Mouse (Mus musculus) liver, embryonic 16.5 days (tissue): ENCODE data around the gene Xirp1. TPM values are rescaled to one million over a fixed set of nuclear protein-coding genes. Genes with fewer than 3 reads are reported as not detected.
A peak's percentile ranks its signal among the peaks of the same experiment; 100 is the strongest.

Experiments
- ATAC-seq: fragments of 200-750 bp; cut with Nextera tagmentation; 2 replicates; pipeline ENCODE4 v1.8.0; 2017; ENCODE audit warnings: low read depth, mild to moderate bottlenecking, moderate number of reproducible peaks, moderate library complexity
- H3K27ac ChIP-seq: fragments of 300-500 bp; sonication (generic); 2 replicates; pipeline ENCODE4 v1.5.1; 2014; ENCODE audit warnings: mild to moderate bottlenecking, low read length
- H3K27me3 ChIP-seq: fragments of 300-500 bp; sonication (generic); 2 replicates; pipeline ENCODE4 v1.6.1; 2014; ENCODE audit warnings: low read depth, low read length, mixed read lengths; ENCODE audit not compliant: control insufficient read depth, insufficient read depth
- H3K36me3 ChIP-seq: fragments of 300-500 bp; sonication (generic); 2 replicates; pipeline ENCODE4 v1.6.1; 2014; ENCODE audit warnings: mild to moderate bottlenecking; ENCODE audit not compliant: control insufficient read depth, insufficient read depth
- H3K4me1 ChIP-seq: fragments of 300-500 bp; sonication (generic); 2 replicates; pipeline ENCODE4 v1.6.1; 2014; ENCODE audit warnings: low read depth, low read length, mixed read lengths; ENCODE audit not compliant: control insufficient read depth
- H3K4me2 ChIP-seq: fragments of 300-500 bp; sonication (generic); 2 replicates; pipeline ENCODE4 v1.6.1; 2014; ENCODE audit warnings: low read depth, low read length, mixed read lengths
- H3K4me3 ChIP-seq: fragments of 300-500 bp; sonication (generic); 2 replicates; pipeline ENCODE4 v1.5.1; 2014; ENCODE audit warnings: low read depth, mild to moderate bottlenecking, low read length
- H3K9ac ChIP-seq: fragments of 300-500 bp; sonication (generic); 2 replicates; pipeline ENCODE4 v1.6.1; 2014; ENCODE audit warnings: low read depth, low read length
- H3K9me3 ChIP-seq: fragments of 300-500 bp; sonication (generic); replicated peaks from 2 replicates; pipeline ENCODE4 v1.6.1; 2016; ENCODE audit warnings: low read length; ENCODE audit not compliant: control insufficient read depth
- WGBS: fragments of 180-500 bp; shearing (Covaris S2); extraction: QIAGEN DNeasy Blood & Tissue Kit; methylation state at CpG from one replicate; pipeline ENCODE4 v1.1.7; 2014; ENCODE audit not compliant: insufficient replicate concordance; 5-methylcytosine and 5-hydroxymethylcytosine counted together
- polyA plus RNA-seq: library from polyadenylated mRNA; unstranded; fragments of >200 nt; fragmentation: Nextera tagmentation; extraction: Ambion mirVana; gene quantifications from 2 replicates; pipeline ENCODE4 v1.2.1, GENCODE M21; 2015

Gene Xirp1
- polyA plus RNA-seq, 1 experiment from 2014 or later = 0.26 TPM

GRCm38 (mm10) chr9:119985881-119986574 is 37.4 kb downstream of the Xirp1 start:
- ATAC-seq = no peak
- no peak overlapping the region for H3K4me2 ChIP-seq
- peaks cover 28% of the 10 kb centered on the region for H3K4me1 ChIP-seq
- H3K9me3 ChIP-seq = no peaks in the 10 kb centered on the region
- H3K4me3 ChIP-seq = no peak overlapping the region
- no peaks in the 10 kb centered on the region for H3K36me3 ChIP-seq
- 73% methylated on average over 10 of the region's 10 CpGs for WGBS
- H3K9ac ChIP-seq = no peak overlapping the region
- no peak overlapping the region for H3K27ac ChIP-seq
- H3K27me3 ChIP-seq = peaks cover 17% of the 10 kb centered on the region

DNA sequence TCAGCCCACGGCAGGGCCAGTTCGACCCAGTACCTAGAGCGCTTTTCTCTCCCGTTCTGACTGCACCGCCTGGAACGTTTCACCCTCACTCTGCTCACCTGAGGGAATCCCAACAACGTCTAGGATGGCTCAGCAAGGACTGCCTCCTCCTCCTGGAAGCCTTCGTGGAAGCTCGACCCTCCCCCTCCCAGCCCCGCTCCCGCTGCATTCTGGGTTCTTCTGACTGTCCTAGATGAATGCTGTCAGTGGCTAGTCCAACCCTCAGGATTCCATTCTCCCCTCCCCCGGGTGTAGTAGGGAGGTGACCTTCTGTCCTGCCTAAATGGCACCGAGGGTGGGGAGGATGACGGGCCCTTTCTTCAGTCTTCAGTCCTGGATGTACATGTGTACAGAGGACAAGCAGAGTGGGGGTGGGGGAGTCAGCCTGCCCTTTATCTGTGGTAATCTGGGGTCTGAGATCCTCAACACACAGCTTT is 38.8 kb downstream of the Xirp1 start, which contains the start of gene Csrnp1:
Gene Csrnp1, minus strand, starts transcription at position 123 of the 476 bp plus-strand sequence.
- 15% methylated on average over 14 of the region's 14 CpGs for WGBS
- peak within 1 kb of the TSS; percentile 72 for H3K27ac ChIP-seq

DNA sequence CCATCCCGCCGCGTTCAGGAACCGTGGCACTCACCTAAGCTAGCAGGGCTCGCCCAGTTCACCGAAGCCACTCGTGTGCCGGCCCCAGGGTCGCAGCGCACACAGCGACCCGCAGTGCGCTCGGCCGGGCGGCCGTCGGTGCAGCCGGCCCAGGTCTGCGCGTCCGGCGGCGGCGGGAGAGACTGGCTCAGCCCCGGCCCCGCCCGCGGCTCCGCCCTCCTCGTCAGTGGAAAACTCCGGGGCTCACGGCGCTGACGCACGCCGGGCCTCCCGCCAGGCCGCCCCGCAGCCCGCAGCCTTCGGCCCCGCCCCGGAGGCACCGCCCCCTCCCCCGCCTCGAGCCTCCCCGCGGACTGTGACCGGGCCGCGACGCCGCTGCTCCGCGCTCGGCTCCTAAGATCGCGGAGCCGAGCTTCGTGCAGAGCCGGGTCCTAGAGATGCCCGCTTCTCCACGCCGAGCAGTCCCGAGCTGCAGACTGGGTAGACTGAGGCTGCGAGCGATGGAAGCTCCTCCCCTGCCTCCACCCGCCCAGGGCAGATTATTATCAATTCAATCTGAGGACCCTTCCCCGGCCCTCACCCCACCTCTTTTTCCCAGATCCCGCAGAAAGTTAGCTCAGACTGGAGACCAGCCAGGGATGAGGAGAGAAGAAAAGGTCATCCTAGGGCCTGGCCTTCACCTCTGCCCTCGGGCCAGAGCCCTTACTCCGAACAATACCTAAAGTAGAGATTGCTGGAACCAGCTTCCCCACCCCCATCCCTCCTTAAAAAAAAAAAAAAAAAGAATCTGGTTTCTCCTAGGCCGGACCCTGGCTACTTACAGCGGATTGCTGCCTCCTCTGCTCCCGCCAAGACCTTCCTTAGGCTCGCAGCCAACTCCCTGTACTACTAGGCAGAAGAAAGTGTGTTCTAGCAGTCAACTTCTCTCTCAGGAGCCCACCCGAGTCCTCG is 39.5 kb downstream of the Xirp1 start:
- H3K4me1 ChIP-seq = peaks cover 43% of the 10 kb centered on the region
- H3K9me3 ChIP-seq = no peaks in the 10 kb centered on the region
- H3K36me3 ChIP-seq = no peaks in the 10 kb centered on the region
- peak overlapping the region; percentile 72 for H3K27ac ChIP-seq
- peak; percentile 80 for ATAC-seq
- peak overlapping the region; percentile 73 for H3K4me2 ChIP-seq
- peak overlapping the region; percentile 66 for H3K9ac ChIP-seq
- peak overlapping the region; percentile 67 for H3K4me3 ChIP-seq
- H3K27me3 ChIP-seq = peaks cover 17% of the 10 kb centered on the region
- 2% methylated on average over 72 of the region's 79 CpGs for WGBS

More for the DNA sequence above, 38.8 kb downstream of the Xirp1 start, which contains the start of gene Csrnp1:
- H3K9ac ChIP-seq = peak within 1 kb of the TSS; percentile 66
- peaks cover 17% of the 10 kb centered on the region for H3K27me3 ChIP-seq
- ATAC-seq = peak; percentile 8; the same call in 1 of the 2 replicates
- H3K9me3 ChIP-seq = no peaks in the 10 kb centered on the region
- H3K4me1 ChIP-seq = peaks cover 41% of the 10 kb centered on the region
- H3K4me2 ChIP-seq = peak within 1 kb of the TSS; percentile 73
- no peaks in the 10 kb centered on the region for H3K36me3 ChIP-seq
- H3K4me3 ChIP-seq = peak within 1 kb of the TSS; percentile 67

DNA sequence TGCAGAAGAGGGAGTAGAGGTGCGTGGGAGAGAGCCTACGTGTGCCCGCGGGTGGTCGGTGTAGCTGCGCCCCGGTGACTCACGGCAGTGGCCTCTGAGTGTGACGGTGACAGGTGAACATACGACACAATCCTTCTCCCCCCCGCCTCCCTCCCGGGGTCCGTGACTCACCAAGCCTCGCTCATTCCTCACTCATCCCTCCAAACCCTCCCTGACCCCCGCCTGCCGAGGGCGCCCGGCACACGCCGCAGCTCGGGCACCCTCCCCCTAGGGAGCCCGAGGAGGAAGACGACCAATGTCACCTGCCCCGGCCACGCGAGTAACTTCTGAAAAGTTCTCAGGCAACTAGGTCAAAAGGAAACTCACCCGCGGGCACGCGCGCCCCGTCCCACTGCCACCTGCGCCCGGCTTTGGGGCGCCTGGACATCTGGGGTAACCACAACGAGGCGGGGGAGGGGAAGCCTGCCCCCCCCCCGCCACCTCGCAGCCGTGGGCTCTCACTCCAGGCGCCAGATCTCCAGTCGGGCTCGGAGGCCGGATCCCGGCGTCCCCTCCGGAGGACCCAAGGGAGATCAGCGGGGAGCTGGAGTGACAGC is 40.3 kb downstream of the Xirp1 start:
- H3K27me3 ChIP-seq = peaks cover 17% of the 10 kb centered on the region
- peaks cover 50% of the 10 kb centered on the region for H3K4me1 ChIP-seq
- peak overlapping the region; percentile 72 for H3K27ac ChIP-seq
- H3K9me3 ChIP-seq = no peaks in the 10 kb centered on the region
- H3K36me3 ChIP-seq = no peaks in the 10 kb centered on the region
- no peak for ATAC-seq
- peak overlapping the region; percentile 67 for H3K4me3 ChIP-seq
- H3K9ac ChIP-seq = peak overlapping the region; percentile 66
- H3K4me2 ChIP-seq = peak overlapping the region; percentile 73
- under 1% methylated on average over 44 of the region's 48 CpGs for WGBS

DNA sequence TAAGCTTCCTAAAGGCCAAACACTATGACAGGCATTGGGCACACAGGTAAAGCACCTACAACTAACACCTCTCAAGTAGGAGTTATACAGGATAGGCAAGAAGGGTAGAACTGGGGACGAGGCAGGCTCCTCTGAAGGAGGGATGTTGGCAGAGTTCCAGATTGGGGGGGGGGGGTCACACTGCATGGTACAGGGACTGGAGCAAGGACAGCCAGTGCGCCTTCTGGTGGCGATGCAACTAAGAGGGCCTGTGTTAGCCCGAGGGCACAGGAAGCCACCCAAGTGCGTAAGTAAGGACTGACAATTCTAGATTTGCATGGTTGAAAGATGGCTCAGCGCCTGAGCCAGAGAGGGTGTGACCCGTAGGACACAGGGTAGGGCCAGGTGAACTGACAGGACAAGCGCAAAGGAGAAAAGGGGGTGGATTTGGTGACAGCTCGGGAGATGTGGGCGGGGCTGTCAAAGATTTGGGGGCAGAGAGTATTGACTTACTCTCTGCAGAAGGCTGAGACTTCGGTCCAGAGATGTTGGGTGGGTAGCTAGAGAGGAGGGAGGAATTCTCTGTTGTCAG is 41.1 kb downstream of the Xirp1 start:
- H3K4me2 ChIP-seq = peak overlapping the region; percentile 73
- ATAC-seq = peak; percentile 15; the same call in 1 of the 2 replicates
- H3K9me3 ChIP-seq = no peaks in the 10 kb centered on the region
- H3K9ac ChIP-seq = peak overlapping the region; percentile 66
- H3K27me3 ChIP-seq = peaks cover 17% of the 10 kb centered on the region
- WGBS = under 1% methylated on average over 11 of the region's 11 CpGs
- peaks cover 57% of the 10 kb centered on the region for H3K4me1 ChIP-seq
- peak overlapping the region; percentile 67 for H3K4me3 ChIP-seq
- peak overlapping the region; percentile 89 for H3K27ac ChIP-seq
- H3K36me3 ChIP-seq = no peaks in the 10 kb centered on the region

DNA sequence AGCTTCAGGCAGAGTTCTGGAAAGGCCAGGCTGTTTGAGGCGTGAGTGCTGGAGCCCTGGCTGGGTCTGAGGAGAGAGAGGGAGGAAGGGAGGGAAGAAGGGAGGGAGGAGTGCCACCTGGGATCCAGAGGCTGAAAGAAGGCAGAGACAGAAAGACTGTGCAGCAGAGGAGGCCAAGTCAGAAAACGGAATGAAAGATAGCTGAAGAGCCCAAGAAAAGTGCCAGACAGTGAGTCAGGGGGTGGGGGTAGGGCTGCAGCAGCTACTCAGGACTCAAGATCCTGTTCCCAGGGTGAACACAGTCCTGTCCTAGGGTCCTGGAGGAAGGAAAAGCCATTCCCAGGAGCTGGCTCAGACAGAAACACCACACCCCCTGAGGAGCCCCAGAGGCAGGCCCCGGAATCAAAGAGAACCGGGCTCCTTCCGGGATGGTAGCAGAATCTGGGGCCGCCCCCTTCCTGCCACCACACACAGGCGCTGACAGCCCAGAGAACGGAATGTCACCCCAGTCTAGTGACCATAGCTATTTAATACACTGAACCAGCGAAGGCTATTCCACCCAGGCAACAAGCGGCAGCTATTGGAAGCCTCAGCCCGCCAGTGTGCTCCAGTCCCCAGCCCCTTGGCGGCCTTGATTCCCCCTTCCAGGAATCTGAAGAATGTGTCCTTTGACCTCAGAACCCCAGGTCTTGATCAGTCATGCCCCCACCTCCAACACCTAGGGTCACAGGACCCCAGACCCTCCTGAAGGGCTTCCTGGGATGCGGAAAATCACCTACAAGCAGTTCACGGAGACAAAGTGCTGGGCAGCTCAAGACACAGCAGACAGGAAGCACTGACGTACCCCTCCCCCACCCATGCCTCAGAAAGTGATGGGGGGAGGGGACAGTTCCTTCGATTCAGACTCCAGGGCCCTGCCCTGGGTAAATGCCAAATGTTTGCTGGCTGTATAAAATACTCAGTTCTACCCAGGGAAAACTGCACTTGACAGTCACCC is 41.9 kb downstream of the Xirp1 start:
- ATAC-seq = peak; percentile 25
- H3K27ac ChIP-seq = peak overlapping the region; percentile 89
- no peaks in the 10 kb centered on the region for H3K9me3 ChIP-seq
- WGBS = 4% methylated on average over 16 of the region's 16 CpGs
- peak overlapping the region; percentile 73 for H3K4me2 ChIP-seq
- peak overlapping the region; percentile 37; the same call in 1 of the 2 replicates for H3K9ac ChIP-seq
- H3K4me3 ChIP-seq = peak overlapping the region; percentile 67
- peaks cover 17% of the 10 kb centered on the region for H3K27me3 ChIP-seq
- H3K4me1 ChIP-seq = peaks cover 60% of the 10 kb centered on the region
- H3K36me3 ChIP-seq = no peaks in the 10 kb centered on the region

GRCm38 (mm10) chr9:119980770-119981182 is 42.6 kb downstream of the Xirp1 start:
- Histone ChIP-seq H3K27ac (peak overlapping the region; percentile 89), H3K4me1 (peaks cover 60% of the 10 kb centered on the region), H3K9me3 (no peaks in the 10 kb centered on the region), H3K36me3 (no peaks in the 10 kb centered on the region), H3K9ac (peak overlapping the region; percentile 31; the same call in 1 of the 2 replicates), H3K4me3 (peak overlapping the region; percentile 67), H3K27me3 (peaks cover 17% of the 10 kb centered on the region), H3K4me2 (peak overlapping the region; percentile 73)
- ATAC-seq = no peak
- WGBS = 7% methylated on average over 4 of the region's 4 CpGs
